Mouse (Mus musculus) WW6 (cell line): ENCODE measurements around the gene Olfr1221.
"Not testable (repeated sequence)": the region's sequence is repeated elsewhere in the genome, so short reads cannot be mapped to it uniquely, and the experiment has no call there.

Experiments used
- DNase-seq: peaks from one replicate; pipeline ENCODE4 v3.0.0-alpha.2; 2013; ENCODE audit warnings: low read depth, low spot score

Gene Olfr1221

GRCm38 (mm10) chr2:89117183-89117582, at the start of gene Olfr1221:
Gene Olfr1221, minus strand, starts transcription at chr2:89117283.
- DNase-seq, result no peak

GRCm38 (mm10) chr2:89164711-89165110, 47.6 kb upstream of the Olfr1221 start:
- not testable (repeated sequence) for DNase-seq

DNA sequence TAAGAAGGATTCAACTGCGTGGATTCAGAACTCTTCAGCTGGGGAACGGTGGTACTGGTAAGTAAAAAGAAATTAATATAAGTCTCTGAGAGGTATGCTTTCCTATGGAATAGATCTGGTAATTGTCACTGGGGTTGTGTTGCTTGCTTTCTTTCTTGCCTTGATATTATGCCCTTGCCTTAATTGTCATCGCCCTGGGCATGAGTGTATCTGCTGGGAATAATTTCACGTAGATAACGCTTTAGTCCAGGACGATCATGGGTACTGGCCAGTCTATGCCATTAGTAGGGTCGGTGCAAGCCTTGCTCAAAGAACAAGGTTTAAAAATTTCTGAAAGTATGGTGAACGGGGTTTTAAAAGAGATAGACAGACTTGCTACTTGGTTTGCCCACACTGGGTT, 46.9 kb upstream of the Olfr1221 start, which contains the start of gene Olfr1224-ps1:
TSS of gene Olfr1224-ps1 (minus strand) at position 101 of the 400 bp plus-strand sequence.
- not testable (repeated sequence) for DNase-seq

- DNase-seq, result no peak
Measured at GRCm38 (mm10) chr2:89151460-89151859, 34.4 kb upstream of the Olfr1221 start, which contains the start of gene Olfr1223. Gene Olfr1223, minus strand, starts transcription at chr2:89151560.

GRCm38 (mm10) chr2:89132954-89133353, 15.9 kb upstream of the Olfr1221 start, which contains the start of gene Olfr1222:
Gene Olfr1222, minus strand, starts transcription at chr2:89133054.
- no peak for DNase-seq

DNA sequence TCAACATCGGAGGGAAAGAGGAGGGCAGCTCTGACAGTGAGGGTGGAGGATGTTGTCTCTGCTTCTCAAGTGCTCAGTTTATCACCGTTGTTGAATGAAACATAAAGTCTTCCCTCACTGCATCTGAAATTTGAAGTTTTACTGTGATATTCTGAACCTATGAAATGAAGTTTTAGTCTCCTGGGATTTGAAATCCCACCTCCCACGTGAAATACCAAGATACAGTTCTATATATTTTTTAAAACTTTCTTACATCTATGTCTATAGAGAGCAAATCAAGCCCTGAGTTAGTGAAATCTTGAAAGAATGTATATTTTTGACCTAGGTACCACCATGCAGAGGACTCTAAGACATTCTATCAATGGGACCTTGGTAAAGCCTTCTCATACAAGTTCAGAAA, 10.3 kb downstream of the Olfr1221 start, which contains the start of gene Olfr1220:
TSS of gene Olfr1220 (minus strand) at position 101 of the 400 bp plus-strand sequence.
- no peak for DNase-seq

DNA sequence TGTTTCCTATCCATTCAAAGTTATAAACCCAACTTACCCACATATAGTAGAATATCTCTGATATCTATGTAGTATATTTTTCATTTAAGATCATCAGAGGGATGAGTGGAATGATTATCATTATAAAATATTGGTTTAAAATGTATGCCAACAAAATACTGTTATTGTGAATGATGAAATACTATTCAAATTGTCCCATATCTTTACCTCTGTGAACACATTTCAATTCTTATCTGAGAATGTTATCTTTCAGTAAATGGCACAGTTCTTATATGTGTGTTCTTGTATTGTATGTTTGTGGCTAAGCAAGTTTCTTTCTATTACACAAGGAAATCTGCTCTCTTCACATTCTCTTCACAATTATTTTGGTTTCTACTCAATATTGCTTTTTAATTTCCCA, 11.4 kb downstream of the Olfr1221 start:
- DNase-seq, result no peak

- DNase-seq, result no peak
Measured at GRCm38 (mm10) chr2:89093848-89094247, 23.2 kb downstream of the Olfr1221 start.

GRCm38 (mm10) chr2:89083413-89083812, 33.7 kb downstream of the Olfr1221 start, which contains the start of gene Olfr1219:
Gene Olfr1219, minus strand, starts transcription at chr2:89083513.
- no peak for DNase-seq

DNA sequence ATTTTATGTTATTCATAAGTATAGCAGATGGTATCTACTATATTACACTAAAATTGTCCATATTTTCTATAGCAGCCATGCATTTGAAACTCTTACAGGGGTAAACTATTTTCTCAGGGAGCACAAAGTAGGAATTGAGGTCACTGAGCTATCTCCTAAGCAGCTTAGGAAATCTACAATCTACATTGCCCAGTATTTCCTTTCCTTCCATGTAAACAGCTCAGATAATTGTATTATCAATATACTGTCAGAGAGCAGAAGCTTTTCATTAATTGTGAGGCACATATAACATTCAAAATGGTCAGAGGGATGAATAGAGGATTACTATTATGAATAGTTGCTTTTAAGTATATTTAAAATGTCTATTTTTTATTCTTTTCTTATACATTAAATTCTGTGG, 35.6 kb downstream of the Olfr1221 start:
- DNase-seq, result no peak

GRCm38 (mm10) chr2:89061087-89061486, 56.0 kb downstream of the Olfr1221 start, which contains the start of gene Olfr1218:
Gene Olfr1218, minus strand, starts transcription at chr2:89061187.
- DNase-seq, result no peak
